Mouse (Mus musculus) myocyte (in vitro differentiated cells): ENCODE data around the gene Prkg1. TPM values are rescaled to one million over a fixed set of nuclear protein-coding genes. Genes with fewer than 3 reads are reported as not detected.

Source experiments
- H3K27me3 ChIP-seq: one replicate; pipeline ENCODE4 v1.6.1; 2011; ENCODE audit not compliant: control insufficient read depth, insufficient read depth, insufficient read length
- H3K36me3 ChIP-seq: one replicate; pipeline ENCODE4 v1.6.1; 2011; ENCODE audit not compliant: control insufficient read depth, insufficient read depth
- H3K4me2 ChIP-seq: one replicate; pipeline ENCODE4 v1.6.1; 2011; ENCODE audit warnings: low read depth, control low read depth
- H3K4me3 ChIP-seq: one replicate; pipeline ENCODE4 v1.5.1; 2011; ENCODE audit warnings: mild to moderate bottlenecking, control low read depth, moderate library complexity
- H3K79me2 ChIP-seq: one replicate; pipeline ENCODE4 v1.6.1; 2011; ENCODE audit not compliant: control insufficient read depth, insufficient read depth
- H3ac ChIP-seq: one replicate; pipeline ENCODE4 v1.6.1; 2011; ENCODE audit not compliant: control insufficient read depth, insufficient read length
- CEBPB ChIP-seq: IDR thresholded peaks from 2 replicates; pipeline ENCODE4 v1.6.1; 2011; ENCODE audit warnings: mild to moderate bottlenecking, moderate library complexity; ENCODE audit not compliant: poor library complexity, insufficient read depth, severe bottlenecking
- E2F4 ChIP-seq: IDR thresholded peaks from one replicate; pipeline ENCODE4 v1.6.1; 2011; ENCODE audit warnings: mild to moderate bottlenecking, control low read depth, moderate library complexity; ENCODE audit not compliant: insufficient read depth
- MAX ChIP-seq: IDR thresholded peaks from one replicate; pipeline ENCODE4 v1.6.1; 2011; ENCODE audit warnings: low read depth, mild to moderate bottlenecking, control low read depth
- MYOD1 ChIP-seq, 3 experiments: IDR thresholded peaks; one replicate each; pipeline ENCODE4 v1.6.1; 2011; ENCODE audit warnings: control low read depth in 2 of 3, low read depth in 2 of 3, mild to moderate bottlenecking in 2 of 3, moderate library complexity in 1 of 3; ENCODE audit not compliant: insufficient read length in 2 of 3, control insufficient read depth in 1 of 3
- MYOG ChIP-seq, 3 experiments: IDR thresholded peaks; one replicate each; pipeline ENCODE4 v1.6.1; 2011; ENCODE audit warnings: control low read depth in 2 of 3, low read depth in 2 of 3, mild to moderate bottlenecking in 2 of 3; ENCODE audit not compliant: insufficient read length in 2 of 3, control insufficient read depth in 1 of 3, insufficient read depth in 1 of 3
- POLR2A ChIP-seq: IDR thresholded peaks from one replicate; pipeline ENCODE4 v1.6.1; 2011; ENCODE audit warnings: low read depth, mild to moderate bottlenecking, control low read depth, moderate library complexity; ENCODE audit not compliant: insufficient read length
- POLR2AphosphoS2 ChIP-seq: IDR thresholded peaks from one replicate; pipeline ENCODE4 v1.6.1; 2011; ENCODE audit warnings: low read depth, control low read depth; ENCODE audit not compliant: insufficient read length
- REST ChIP-seq: IDR thresholded peaks from one replicate; pipeline ENCODE4 v1.6.1; 2011; ENCODE audit warnings: mild to moderate bottlenecking, control low read depth, moderate library complexity; ENCODE audit not compliant: insufficient read depth, insufficient read length
- SRF ChIP-seq: IDR thresholded peaks from one replicate; pipeline ENCODE4 v1.6.1; 2011; ENCODE audit warnings: low read depth; ENCODE audit not compliant: control insufficient read depth, insufficient read length
- TCF12 ChIP-seq: IDR thresholded peaks from one replicate; pipeline ENCODE4 v1.6.1; 2011; ENCODE audit warnings: mild to moderate bottlenecking, control low read depth; ENCODE audit not compliant: poor library complexity, insufficient read depth, severe bottlenecking
- TCF3 ChIP-seq: IDR thresholded peaks from one replicate; pipeline ENCODE4 v1.6.1; 2011; ENCODE audit warnings: low read depth, control low read depth; ENCODE audit not compliant: insufficient read length
- USF1 ChIP-seq: IDR thresholded peaks from one replicate; pipeline ENCODE4 v1.6.1; 2011; ENCODE audit warnings: low read depth, mild to moderate bottlenecking, control low read depth, moderate library complexity
- polyA plus RNA-seq: library from polyadenylated mRNA; unstranded; fragments of >200 nt; fragmentation: generic; extraction: Trizol; gene quantifications from one replicate; pipeline ENCODE4 v1.2.1, GENCODE M21; 2012; ENCODE audit warnings: missing spikeins

The Prkg1 gene
- polyA plus RNA-seq, 1 experiment, result 1.7 TPM

DNA sequence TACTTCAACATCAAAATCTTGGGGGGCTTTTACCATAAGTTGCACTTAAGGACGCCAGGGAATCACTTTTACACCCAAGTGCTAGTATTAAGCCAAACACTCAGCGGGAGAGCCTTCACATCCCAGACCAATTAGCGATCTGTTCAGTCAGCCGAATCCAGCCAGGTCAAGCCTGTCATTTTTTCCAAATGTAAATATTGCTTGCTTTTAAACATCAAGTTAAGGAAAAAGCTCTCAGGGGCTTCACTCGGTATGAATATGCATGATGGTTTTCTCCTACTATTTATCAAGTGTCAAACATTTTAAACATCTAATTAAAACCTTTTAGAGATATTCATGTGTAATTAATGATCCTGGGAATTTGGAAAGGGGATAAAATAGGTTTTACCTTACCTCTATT is 611.4 kb downstream of the Prkg1 start:
- TF ChIP-seq SRF, result no peak
- TF ChIP-seq MAX, result no peak
- no peak for TF ChIP-seq MYOG (IDR thresholded peaks at IDR 0.05; ENCODE audit: control insufficient read depth in 1 of 3, insufficient read depth in 1 of 3, insufficient read length in 2 of 3, low read depth in 2 of 3)
- no peak for TF ChIP-seq CEBPB
- TF ChIP-seq TCF12, result no peak
- no peak for TF ChIP-seq E2F4
- TF ChIP-seq MYOD1 (IDR thresholded peaks at IDR 0.05; ENCODE audit: control insufficient read depth in 1 of 3, insufficient read length in 2 of 3, low read depth in 2 of 3), result no peak
- TF ChIP-seq POLR2A, result no peak
- no peak for TF ChIP-seq USF1
- no peak for TF ChIP-seq REST
- TF ChIP-seq TCF3, result no peak
- no peak for TF ChIP-seq POLR2AphosphoS2
- Histone ChIP-seq H3ac (no peak overlapping the region), H3K4me2 (no peak overlapping the region), H3K36me3 (no peaks in the 10 kb centered on the region), H3K79me2 (no peaks in the 10 kb centered on the region), H3K27me3 (no peaks in the 10 kb centered on the region), H3K4me3 (no peak overlapping the region)

DNA sequence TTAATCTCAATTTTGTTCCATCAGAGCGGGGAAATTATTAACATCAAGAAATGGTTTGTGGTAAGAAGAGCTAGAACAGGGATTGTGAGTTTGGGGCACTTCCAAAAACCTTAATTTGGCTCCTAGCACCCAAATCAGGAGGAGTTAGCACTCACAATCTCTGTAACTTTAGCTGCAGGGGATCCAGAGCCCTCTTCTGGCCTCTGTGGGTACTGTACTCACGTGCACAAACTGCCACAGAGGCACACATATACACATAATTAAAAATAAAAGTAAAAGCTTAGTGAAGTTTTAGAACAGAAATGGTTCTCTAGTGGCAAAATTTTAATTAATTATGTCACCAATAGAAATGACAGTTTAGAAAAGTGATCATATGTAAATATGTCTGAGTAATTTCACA is 614.9 kb downstream of the Prkg1 start:
- TF ChIP-seq POLR2AphosphoS2 (no peak), USF1 (no peak)
- H3K4me3 ChIP-seq, result no peak overlapping the region
- no peaks in the 10 kb centered on the region for H3K36me3 ChIP-seq
- H3K4me2 ChIP-seq, result no peak overlapping the region
- no peaks in the 10 kb centered on the region for H3K27me3 ChIP-seq
- no peaks in the 10 kb centered on the region for H3K79me2 ChIP-seq
- no peak overlapping the region for H3ac ChIP-seq

DNA sequence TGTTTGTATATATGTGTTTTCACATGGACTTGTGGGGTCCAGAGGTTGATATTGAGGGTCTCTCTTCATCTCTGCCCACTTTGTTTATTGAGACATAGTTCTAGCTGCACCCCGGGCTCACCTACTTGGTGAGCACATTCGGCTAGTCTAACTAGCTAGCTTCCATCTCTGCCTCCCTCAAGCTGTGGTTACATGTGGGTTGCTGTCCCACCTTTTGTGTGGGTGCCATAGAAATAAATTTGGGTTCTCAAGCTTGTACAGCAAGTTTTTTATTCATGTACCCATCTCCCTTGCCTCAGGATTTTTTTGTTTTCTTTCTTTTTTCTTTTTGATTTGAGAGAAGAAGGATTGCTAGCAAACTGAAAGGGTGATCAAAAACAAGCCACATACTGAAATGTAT is 617.4 kb downstream of the Prkg1 start:
- H3K4me2 ChIP-seq, result no peak overlapping the region
- H3K36me3 ChIP-seq, result no peaks in the 10 kb centered on the region
- no peaks in the 10 kb centered on the region for H3K79me2 ChIP-seq
- TF ChIP-seq USF1, result no peak
- no peak for TF ChIP-seq POLR2AphosphoS2
- no peak for TF ChIP-seq SRF
- H3K27me3 ChIP-seq, result no peaks in the 10 kb centered on the region
- no peak overlapping the region for H3ac ChIP-seq
- no peak overlapping the region for H3K4me3 ChIP-seq

DNA sequence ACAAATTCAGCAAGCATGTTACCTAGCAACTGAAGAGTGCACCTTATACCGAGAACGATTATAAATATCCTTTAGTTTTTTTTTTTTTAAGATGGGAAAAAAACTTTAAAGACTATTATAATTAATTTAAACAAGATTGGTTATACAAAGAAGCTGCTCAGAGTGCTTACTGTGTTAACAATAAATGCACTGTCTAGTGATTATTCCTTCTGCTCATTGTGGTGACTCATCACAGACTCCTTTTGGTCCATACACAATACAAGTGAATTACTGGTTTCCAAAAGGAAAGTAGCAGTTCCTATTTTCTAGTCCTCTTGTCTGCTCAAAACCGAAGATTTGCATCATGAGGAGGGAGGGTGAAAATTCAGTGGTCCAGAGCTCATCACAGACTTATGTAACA is 618.7 kb downstream of the Prkg1 start:
- TF ChIP-seq USF1 (no peak), MYOD1 (IDR thresholded peaks at IDR 0.05; ENCODE audit: control insufficient read depth in 1 of 3, insufficient read length in 2 of 3, low read depth in 2 of 3) (no peak), MYOG (IDR thresholded peaks at IDR 0.05; ENCODE audit: control insufficient read depth in 1 of 3, insufficient read depth in 1 of 3, insufficient read length in 2 of 3, low read depth in 2 of 3) (no peak), E2F4 (no peak)
- Histone ChIP-seq H3ac (no peak overlapping the region), H3K36me3 (no peaks in the 10 kb centered on the region), H3K27me3 (no peaks in the 10 kb centered on the region), H3K4me3 (no peak overlapping the region), H3K4me2 (no peak overlapping the region), H3K79me2 (no peaks in the 10 kb centered on the region)

DNA sequence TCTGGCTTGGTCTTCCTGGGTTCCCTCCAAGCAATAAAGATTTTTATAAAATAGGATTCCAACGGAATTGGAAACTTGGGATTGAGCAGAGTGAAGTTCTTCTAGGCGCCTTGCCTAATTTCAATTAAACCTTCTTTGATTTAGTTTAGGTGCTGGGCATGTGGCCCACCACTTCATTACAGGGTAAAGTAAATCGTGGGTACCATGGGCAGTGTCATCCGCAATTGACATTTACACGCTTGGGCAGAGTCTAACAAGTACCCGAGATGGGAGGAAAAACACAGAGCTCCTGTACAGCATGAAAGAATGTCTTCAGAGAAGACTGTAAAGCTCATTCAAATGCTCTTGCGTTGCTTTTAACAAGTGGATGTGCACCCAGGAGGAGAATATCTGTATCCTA is 622.9 kb downstream of the Prkg1 start:
- Histone ChIP-seq H3K36me3 (no peaks in the 10 kb centered on the region), H3ac (no peak overlapping the region), H3K27me3 (no peaks in the 10 kb centered on the region), H3K79me2 (no peaks in the 10 kb centered on the region), H3K4me2 (no peak overlapping the region), H3K4me3 (no peak overlapping the region)
- TF ChIP-seq USF1 (no peak), SRF (no peak), TCF3 (no peak), TCF12 (no peak), POLR2AphosphoS2 (no peak), CEBPB (no peak), POLR2A (no peak), MAX (no peak), MYOG (IDR thresholded peaks at IDR 0.05; ENCODE audit: control insufficient read depth in 1 of 3, insufficient read depth in 1 of 3, insufficient read length in 2 of 3, low read depth in 2 of 3) (no peak), E2F4 (no peak), REST (no peak), MYOD1 (IDR thresholded peaks at IDR 0.05; ENCODE audit: control insufficient read depth in 1 of 3, insufficient read length in 2 of 3, low read depth in 2 of 3) (no peak)
